Mouse (Mus musculus) stomach, postnatal 0 days (tissue): Measurements from ENCODE around the gene Tmem245.

ENCODE experiments used
- CTCF ChIP-seq: IDR thresholded peaks from 2 replicates; pipeline ENCODE4 v1.5.1; 2016; ENCODE audit warnings: antibody characterized with exemption, low read depth, mild to moderate bottlenecking, moderate library complexity
- EP300 ChIP-seq: optimal IDR thresholded peaks from 2 replicates; pipeline ENCODE3; 2016; ENCODE audit warnings: antibody characterized with exemption

DNA sequence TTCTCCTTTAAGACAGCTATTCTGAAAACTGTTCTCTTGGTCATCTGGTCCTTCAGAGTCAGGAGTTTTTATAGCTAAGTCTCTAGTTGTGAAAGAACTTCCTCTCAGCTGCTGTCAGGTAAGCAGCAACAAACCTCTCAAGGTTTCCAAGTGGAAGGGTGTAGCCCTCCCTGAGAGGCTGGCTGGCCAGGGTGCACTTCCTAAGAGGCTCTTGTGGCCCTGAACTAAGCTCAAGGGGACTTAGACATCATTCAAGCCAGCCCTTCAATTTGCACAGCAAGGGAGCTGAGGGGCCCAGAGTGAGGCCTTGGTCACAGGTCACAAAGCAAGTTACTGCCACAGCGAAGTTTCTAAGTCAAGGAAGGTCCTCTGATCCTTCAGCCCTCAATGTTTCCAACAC, 4.0 kb downstream of the Tmem245 start:
- TF ChIP-seq CTCF, result no peak
- TF ChIP-seq EP300, result no peak
